Mouse (Mus musculus) hematopoietic stem cell, adult 5-6 weeks (primary cell): ENCODE measurements around the gene Polrmt. TPM values are rescaled to one million over a fixed set of nuclear protein-coding genes. Genes with fewer than 3 reads are reported as not detected.

Source experiments
- ATAC-seq, 2 experiments: fragments of 125-278 bp in 1 of 2; replicated peaks in 1 of 2; 2 replicates each; pipeline ENCODE4 v1.8.0; 2016 to 2017; ENCODE audit warnings: inconsistent platforms in 2 of 2, mild to moderate bottlenecking in 2 of 2, moderate number of reproducible peaks in 2 of 2, low read depth in 1 of 2, moderate TSS enrichment in 1 of 2; ENCODE audit not compliant: low FRiP score in 2 of 2, poor library complexity in 2 of 2, severe bottlenecking in 2 of 2, insufficient read depth in 1 of 2, low TSS enrichment in 1 of 2
- total RNA-seq: library from RNA; stranded (forward); fragments of 172-1452, 232-1000 nt; gene quantifications from 2 replicates; pipeline ENCODE4 v1.2.3, GENCODE M21; 2017

Polrmt gene
- 10.9 and 12.1 TPM in 2 replicates for total RNA-seq

DNA sequence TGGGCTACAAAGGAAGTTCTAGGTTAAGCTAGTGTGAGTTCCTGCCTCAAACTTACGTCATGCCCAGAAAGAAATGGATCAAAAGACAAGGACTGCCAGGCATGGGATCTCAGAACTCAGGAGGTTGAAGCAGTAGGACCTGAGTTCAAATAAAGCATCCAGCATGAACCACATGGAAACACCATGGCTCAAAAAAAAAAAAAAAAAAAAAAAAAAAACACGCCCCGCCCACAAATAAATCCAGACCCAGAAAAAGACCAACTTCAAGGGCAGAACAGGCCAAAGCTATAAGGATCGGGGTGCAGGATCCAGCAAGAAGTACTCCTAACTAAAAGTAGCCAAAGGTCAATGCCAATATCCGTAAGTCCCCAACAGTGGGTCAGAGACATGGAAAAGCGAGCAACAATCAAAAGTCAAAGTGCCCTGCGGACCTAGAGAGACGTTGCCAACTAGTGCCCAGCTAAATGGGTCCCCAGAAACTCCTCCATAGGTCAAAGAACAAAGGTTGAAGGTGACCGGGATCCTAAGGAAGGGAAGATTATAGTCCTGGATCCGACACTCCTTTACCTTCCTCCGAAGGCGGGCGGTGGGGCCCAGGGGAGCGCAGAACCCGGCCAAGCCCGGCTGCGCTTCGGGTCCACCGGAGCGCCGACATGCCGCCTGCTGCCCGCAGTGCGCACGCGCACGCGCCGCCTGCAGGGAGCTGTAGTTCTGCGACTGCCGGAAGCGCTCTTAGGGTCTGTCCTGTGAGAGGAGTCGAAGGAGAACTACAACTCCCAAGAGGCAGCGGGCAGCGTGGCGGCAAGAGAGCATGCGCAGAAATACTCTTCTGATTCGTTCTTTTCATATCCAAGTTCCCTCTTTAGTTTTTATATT lies at the start of gene Polrmt:
TSS of gene Polrmt (minus strand) at position 684 of the 876 bp plus-strand sequence.
- peak; percentile 96 for ATAC-seq

DNA sequence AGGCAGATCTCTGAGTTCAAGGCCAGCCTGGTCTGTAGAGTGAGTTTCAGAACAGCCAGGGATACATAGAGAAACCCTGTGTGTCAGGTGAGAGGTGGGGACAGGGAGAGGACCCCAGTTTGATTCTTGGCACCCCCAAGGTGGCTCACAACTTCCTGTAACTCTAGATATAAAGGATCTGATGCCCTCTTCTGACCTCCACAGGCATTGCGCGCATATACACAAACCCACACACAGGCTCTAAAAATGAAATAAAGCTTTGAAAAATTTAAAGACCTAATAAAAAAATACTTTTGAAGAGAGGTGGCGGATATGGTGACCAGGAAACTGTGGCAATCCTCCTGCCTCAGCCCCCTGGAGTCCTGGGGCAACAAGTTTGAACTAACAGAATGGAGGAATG lies 49.5 kb upstream of the Polrmt start:
- ATAC-seq, result no peak

DNA sequence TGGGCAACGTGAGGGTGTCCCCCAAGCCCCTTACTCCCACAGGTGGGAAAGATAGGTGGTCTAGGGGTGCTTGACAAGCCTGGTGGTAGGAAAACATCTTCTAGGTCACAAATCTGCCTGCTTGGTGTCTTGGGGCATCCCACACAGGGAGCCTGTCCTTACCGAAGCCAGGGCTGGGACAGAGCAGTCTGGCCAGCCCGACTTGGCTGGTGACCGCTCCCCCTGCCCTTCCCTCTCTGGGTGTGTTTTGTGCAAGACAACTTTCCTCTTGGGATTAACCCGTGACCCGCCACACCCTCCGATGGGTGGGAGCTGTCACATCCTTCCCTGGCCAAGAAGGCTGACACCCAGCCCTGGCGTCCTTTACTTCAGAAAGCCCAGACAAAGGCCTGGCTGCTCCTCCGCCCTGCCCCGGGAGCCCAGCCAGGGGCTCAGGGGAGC lies 48.1 kb upstream of the Polrmt start:
- no peak for ATAC-seq

DNA sequence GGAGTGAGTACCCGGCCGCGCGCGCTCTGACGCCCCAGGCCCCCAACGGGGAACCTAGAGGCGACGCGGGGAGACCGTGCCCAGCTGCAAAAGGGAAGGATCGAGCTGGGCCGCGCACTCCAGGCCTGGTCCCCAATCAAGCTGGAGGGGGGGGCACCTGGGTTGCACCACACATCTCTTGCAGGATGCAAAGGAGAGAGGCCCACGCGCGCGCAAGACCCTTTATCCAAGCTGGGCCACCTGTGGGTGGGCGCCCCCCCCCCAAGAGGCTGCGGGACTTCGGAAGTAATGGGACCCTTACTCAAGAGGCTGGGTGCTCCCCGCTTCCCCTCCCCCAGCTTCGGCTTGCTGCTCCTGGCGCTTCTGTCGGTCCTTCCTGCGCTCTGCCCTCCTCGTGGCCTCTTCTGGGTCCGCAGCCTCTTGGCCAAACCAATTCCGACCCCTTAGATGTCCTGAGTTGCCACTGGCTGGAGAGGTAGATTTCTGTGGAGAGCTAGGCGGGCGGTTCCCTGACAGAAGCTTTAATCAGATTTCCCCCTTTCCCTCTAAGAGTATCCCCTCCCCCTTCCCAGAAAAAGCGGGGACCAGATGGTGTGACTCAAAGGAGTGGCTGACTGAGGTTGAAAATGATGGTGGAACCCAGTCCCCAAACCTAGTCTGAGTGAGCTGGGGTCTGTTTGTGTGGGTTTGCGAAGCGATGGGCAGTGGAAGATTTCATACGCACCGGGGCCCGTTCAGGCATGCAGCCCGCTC lies 47.5 kb upstream of the Polrmt start:
- ATAC-seq, result no peak

DNA sequence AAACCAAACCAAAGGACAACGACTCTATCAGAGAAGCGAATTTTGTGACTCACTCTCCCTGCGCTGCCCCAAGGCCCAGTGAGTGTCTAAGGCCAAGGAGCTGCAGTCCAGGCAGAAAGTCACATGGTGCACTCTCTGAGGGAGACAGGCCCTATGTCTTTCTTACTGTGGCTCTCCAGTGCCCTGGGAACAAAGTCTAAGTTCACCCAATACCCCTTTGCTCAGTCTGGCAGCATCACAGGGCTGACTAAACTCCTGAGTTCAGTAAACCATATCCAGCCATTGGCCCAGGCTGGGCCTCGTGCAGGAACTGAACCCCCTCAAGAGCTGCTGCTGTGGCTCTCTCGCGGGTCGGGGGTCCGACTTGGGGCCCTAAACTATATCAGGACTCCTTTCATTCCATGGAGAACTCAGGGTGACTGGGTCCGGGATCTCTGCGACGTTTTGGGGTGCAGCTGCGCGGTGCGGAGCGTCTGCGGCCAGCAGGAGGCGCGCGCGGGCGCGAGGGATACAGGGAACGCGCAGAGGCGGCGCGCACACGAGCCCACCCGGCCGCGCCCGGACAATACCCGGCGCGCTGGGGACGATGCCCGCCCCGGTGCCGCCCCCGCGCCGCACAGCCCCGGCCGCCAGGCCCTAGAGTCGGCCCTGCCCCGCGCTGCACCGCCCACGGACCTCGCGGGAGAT lies 46.8 kb upstream of the Polrmt start, which contains the start of gene Palm:
TSS of gene Palm (plus strand) at position 522 of the 687 bp plus-strand sequence.
- ATAC-seq, result peak in 1 of 2 experiments; percentile 46; a peak in 1 of 4 replicates

DNA sequence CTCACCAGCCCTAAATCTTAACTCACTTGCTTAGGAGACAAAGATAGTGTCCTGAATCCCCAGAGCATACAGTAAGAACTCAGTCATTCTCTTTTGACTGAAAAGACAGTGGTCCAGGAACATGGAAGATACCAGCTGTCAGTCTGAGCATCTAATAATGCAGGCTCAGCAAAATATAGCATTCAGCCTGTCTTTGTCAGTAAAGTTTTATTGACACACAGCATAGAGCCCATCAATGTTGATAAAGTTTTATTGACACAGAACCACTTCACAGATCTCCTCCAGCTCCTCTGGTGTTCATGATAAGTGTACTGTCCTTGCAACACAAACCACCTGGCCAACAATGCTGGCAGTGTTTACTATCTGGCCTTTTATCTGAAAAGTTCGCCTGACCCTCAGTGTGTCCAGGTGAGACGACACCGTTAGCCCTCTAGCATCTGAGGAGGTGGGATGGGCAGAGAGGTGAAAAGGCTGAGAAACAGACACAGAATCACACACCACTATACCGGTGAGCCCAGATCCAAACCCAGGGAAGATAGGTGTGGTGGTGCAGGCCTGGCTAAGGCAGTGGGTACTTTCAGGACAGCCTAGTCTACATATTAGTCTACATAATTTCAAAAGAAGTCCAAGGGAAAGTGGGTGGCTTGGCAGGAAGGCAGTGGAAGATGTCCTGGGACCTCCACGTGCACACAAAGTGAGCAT lies 46.1 kb upstream of the Polrmt start:
- ATAC-seq, result no peak

DNA sequence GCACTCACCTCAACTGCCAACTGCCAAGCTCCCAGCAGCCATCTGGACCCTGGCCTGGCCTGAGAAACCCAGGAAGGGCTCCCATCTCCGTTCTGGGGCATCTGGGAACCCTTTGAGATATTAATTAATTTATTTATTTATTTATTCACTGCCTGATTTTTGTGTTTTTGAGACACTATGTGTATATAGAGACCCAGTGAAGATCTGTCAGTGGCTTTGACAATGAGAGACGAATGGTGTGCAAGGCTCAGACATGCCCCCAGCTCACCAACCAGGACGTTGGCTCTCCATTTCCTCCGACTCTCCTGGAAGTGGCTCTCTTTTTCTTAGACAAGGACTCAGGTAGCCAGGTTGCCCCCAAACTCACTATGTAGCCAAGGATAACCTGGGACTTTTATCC lies 44.5 kb upstream of the Polrmt start, which contains the start of gene Prss57:
TSS of gene Prss57 (minus strand) at position 101 of the 400 bp plus-strand sequence.
- no peak for ATAC-seq

DNA sequence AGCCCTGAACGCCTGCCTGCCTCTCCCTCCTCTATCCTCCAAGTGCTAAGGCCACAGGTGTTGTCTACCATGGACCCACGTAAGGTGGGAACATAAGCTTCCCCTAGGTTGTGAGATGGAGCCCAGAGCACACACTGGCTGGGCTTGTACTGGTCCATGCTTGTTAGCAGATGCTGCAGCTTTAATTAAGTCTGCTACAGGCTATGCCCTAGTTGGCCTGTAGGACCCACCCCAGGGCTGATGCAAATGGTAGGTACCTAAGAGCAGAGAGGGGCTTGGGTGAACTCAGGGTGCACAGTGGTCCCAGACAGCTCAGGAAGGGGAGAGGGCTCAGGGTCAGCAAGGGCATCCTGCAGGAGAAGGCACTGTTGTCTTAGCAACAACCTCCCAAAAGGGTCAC lies 43.2 kb upstream of the Polrmt start:
- no peak for ATAC-seq

DNA sequence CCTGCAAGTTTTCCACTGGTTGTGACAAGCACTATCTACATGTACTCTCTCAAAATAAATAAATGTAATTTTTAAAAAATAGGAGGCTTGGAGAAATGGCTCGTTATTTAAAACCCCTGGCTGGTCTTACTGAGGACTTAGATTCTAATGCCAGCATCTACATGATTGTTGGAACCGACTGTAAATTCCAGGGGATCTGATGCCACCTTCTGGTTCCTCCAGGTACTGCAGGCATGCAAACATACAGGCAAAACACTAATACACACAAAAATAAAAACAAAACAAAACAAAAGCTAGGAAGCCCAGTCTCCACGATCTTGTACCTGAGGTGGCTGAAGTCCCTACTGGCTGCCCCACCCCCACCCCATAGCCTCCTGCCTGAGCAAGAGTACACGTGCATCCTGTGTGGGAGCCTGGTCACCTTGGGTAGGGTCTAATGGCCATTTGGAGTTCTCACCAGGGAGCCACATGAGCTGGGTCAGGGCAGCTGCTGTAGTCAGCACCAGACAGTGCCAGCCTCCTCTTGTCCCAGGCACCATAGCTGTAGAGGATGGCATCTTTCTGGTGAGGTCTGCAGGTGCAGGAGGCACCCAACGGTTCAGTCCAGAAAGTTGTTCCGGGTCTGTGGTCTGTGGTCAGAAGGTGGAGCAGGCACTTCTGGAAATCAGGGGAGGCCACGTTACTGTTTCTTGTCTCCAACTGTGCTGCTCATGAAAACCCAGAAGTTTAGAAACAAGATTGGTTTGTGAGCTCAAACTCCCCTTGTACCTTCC lies 42.2 kb upstream of the Polrmt start:
- peak; percentile 55 to 56 for ATAC-seq

DNA sequence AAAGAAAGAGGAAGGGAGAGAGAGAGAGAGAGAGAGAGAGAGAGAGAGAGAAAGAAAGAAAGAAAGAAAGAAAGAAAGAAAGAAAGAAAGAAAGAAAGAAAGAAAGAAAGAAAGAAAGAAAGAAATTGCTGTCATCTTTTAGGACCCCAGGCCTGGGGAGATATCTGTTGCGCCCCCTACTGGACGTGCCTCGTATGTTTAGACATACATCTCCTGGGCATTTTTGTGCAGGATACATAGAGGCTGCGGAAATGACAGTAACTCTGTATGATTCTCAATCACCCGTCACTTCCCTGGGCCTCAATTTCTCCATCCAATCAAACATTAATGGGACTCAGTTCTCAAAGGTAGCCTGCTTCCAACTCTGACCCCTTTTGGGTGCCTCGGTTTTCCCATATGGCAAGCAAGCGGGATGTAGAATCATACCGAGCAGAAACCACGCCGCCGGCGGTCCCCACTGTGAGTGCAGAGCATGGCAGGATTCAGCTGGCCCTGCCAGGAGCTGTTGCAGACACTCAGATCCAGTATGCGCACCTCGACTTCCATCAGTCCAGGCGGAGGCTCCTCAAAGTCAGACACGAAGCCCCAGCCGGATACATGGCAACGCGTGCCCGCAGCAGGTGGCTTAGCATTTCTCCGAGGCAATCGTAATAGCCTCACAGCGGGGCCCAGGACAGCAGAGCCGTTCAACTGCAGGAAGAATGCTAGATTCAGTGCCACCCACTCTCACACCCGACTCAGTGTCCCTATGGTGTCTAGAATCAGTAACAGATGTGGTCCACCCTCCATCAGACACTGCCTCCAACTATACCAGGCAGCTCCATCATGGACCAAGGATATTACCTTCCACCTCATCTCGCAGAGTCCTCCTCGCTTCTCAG lies 37.8 kb upstream of the Polrmt start:
- no peak for ATAC-seq

DNA sequence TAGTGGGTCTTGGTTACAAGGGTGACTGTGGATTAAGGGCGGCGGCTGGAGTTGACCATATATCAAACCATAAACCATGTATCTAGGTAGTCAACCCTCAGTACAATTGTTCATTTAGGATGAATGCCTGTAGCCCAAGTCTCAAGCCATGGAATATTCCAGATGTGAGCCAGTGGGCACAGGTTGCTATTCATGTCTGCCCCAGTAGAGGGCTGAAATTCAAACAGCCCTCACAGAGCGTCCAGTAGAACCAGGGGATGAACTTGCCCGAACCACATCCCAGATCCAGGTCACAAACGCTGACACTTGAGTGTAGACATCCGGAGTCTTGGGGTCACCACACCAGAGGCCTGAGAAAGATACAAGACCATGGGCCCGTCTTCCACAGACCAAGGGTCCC lies 36.7 kb upstream of the Polrmt start:
- ATAC-seq, result no peak

DNA sequence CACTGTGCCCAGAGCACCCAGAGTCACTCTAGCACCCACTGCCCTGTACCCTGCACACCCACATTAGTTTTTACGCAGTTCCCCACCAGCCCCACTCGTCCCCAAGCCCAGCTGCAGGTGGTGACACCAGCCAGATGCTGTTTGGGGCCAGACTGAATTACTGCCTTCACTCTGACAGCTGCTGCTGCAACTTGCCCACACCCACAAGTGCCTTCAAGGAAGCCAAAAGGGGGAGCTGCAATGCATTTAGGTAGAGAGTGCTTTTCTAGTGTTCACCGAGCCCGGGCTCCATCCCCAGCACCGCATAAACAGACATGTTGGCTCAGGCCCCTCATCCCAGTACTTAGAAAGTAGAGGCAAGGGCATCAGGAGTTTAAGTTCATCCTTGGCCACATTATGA lies 35.6 kb upstream of the Polrmt start:
- ATAC-seq, result no peak

DNA sequence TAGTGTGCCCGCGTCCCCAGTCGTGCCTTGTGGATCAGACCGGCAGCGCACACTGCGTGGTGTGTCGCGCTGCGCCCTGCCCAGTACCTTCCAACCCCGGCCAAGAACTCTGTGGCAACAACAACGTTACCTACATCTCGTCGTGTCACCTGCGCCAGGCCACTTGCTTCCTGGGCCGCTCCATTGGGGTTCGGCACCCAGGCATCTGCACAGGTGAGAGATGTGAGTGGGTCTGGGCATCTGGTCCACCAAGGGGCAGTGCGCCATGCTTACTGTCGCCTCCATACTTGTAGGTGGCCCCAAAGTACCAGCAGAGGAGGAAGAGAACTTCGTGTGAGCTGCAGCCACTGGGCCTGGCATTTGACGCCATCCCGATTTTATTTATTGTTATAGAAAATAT lies 34.8 kb upstream of the Polrmt start:
- no peak for ATAC-seq

DNA sequence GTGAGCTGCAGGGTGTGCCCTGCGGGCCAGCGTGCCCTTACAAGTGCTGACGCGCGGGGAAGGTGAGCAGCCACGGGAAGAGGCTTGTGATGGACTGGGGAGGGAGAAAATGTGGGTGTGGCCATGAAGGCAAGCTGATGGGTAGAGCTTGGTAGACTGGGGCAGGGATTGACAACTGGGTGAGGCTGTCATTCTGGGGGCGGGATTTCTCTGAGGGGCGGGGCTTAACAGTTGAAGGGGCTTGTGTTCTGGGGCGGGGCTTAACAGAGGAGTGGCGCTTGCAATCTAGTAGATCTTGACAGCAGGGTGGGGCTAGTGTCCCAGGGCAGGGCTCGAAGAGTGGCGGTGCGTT lies 34.3 kb upstream of the Polrmt start:
- peak in 1 of 2 experiments; percentile 43; a peak in 2 of 4 replicates for ATAC-seq

DNA sequence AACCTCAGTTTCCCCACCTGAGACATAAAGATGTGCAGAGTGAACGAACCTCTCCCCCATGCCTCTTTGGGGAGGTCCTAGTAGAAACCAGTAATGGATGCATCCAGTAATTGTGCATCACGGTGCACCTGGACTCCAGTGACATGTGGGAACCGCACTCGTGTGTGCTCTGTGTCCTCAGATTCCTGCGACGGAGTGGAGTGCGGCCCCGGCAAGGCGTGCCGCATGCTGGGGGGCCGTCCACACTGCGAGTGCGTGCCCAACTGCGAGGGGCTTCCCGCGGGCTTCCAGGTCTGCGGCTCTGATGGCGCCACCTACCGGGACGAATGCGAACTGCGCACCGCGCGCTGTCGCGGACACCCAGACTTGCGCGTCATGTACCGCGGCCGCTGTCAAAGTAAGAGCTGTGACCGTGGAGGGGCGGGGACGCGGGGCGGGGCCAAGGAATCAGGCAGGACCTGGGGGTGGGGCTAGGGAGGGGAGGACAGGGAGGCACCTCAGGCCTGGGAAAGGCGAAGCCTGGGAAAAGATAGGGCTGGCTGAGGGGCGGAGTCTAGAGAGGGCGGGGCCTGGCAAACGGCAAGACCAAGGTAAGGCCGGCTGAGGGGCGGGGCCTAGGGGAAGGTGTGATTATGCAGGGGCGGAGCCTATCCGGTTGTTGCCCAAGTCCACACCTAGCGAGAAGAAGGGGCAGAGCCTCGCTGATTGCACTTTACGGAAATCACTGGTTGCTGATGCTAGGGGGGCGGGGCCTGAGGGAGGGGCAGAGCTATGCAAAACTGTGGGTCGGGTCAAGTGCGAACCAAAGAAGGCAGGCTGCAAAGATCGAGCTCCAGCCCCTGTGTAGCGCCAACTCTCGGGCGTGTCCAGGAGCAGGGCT lies 33.6 kb upstream of the Polrmt start:
- ATAC-seq, result peak; percentile 75 to 81
